Mouse (Mus musculus): Measurements from ENCODE around the gene Pdzd2. TPM values are rescaled to one million over a fixed set of nuclear protein-coding genes. Genes with fewer than 3 reads are reported as not detected.

Pdzd2 gene
- total RNA-seq, 2 experiments from 2014 or later = 39.4 to 46.7 TPM

- DNase-seq (ENCODE audit: low spot score in 2 of 2) = no peak
Observed at GRCm38 (mm10) chr15:12734221-12734620, 5.5 kb downstream of the Pdzd2 start.

GRCm38 (mm10) chr15:12732613-12733012, 7.1 kb downstream of the Pdzd2 start:
- DNase-seq (ENCODE audit: low spot score in 2 of 2) = no peak

- no peak for DNase-seq (ENCODE audit: low spot score in 2 of 2)
Observed at GRCm38 (mm10) chr15:12728381-12728780, 11.3 kb downstream of the Pdzd2 start.

- DNase-seq (ENCODE audit: low spot score in 2 of 2) = no peak
Observed at GRCm38 (mm10) chr15:12725256-12725655, 14.5 kb downstream of the Pdzd2 start.

GRCm38 (mm10) chr15:12721684-12722500, 17.8 kb downstream of the Pdzd2 start:
- DNase-seq (ENCODE audit: low spot score in 2 of 2) = no peak

- DNase-seq (ENCODE audit: low spot score in 2 of 2) = no peak
Observed at GRCm38 (mm10) chr15:12718819-12719218, 20.9 kb downstream of the Pdzd2 start.

- DNase-seq (ENCODE audit: low spot score in 2 of 2) = no peak
Observed at GRCm38 (mm10) chr15:12717410-12717809, 22.3 kb downstream of the Pdzd2 start.

GRCm38 (mm10) chr15:12716881-12717280, 22.8 kb downstream of the Pdzd2 start:
- DNase-seq (ENCODE audit: low spot score in 2 of 2) = no peak

GRCm38 (mm10) chr15:12714322-12714721, 25.4 kb downstream of the Pdzd2 start:
- no peak for DNase-seq (ENCODE audit: low spot score in 2 of 2)

GRCm38 (mm10) chr15:12713216-12713615, 26.5 kb downstream of the Pdzd2 start:
- DNase-seq (ENCODE audit: low spot score in 2 of 2) = no peak

- no peak for DNase-seq (ENCODE audit: low spot score in 2 of 2)
Observed at GRCm38 (mm10) chr15:12710036-12710435, 29.7 kb downstream of the Pdzd2 start.

- no peak for DNase-seq (ENCODE audit: low spot score in 2 of 2)
Observed at GRCm38 (mm10) chr15:12708297-12708696, 31.4 kb downstream of the Pdzd2 start.

GRCm38 (mm10) chr15:12706902-12707301, 32.8 kb downstream of the Pdzd2 start:
- DNase-seq (ENCODE audit: low spot score in 2 of 2) = no peak

- DNase-seq (ENCODE audit: low spot score in 2 of 2) = peak; percentile 36 to 45
Observed at GRCm38 (mm10) chr15:12700367-12700766, 39.4 kb downstream of the Pdzd2 start.

- no peak for DNase-seq (ENCODE audit: low spot score in 2 of 2)
Observed at GRCm38 (mm10) chr15:12697741-12698140, 42.0 kb downstream of the Pdzd2 start.

GRCm38 (mm10) chr15:12696889-12697288, 42.8 kb downstream of the Pdzd2 start:
- DNase-seq (ENCODE audit: low spot score in 2 of 2) = no peak

- DNase-seq (ENCODE audit: low spot score in 2 of 2) = no peak
Observed at GRCm38 (mm10) chr15:12689716-12690381, 49.9 kb downstream of the Pdzd2 start.

GRCm38 (mm10) chr15:12682549-12682948, 57.2 kb downstream of the Pdzd2 start:
- DNase-seq (ENCODE audit: low spot score in 2 of 2) = no peak

GRCm38 (mm10) chr15:12681891-12682290, 57.8 kb downstream of the Pdzd2 start:
- DNase-seq (ENCODE audit: low spot score in 2 of 2) = no peak

- DNase-seq (ENCODE audit: low spot score in 2 of 2) = peak; percentile 37 to 49
Observed at GRCm38 (mm10) chr15:12680750-12681149, 59.0 kb downstream of the Pdzd2 start.

GRCm38 (mm10) chr15:12679996-12680395, 59.7 kb downstream of the Pdzd2 start:
- DNase-seq (ENCODE audit: low spot score in 2 of 2) = no peak

GRCm38 (mm10) chr15:12678540-12679112, 61.1 kb downstream of the Pdzd2 start:
- DNase-seq (ENCODE audit: low spot score in 2 of 2) = no peak
